Mouse (Mus musculus) heart, embryonic 15.5 days (tissue): ENCODE measurements at regions not wholly inside any gene's neighbourhood (a gene's known extent, or its start where the extent isn't known, plus 50 kb on each side); places are given as distances from the start of the nearest gene placed in this dataset.

Source experiments
- ATAC-seq: fragments of 200-750 bp; cut with Nextera tagmentation; replicated peaks from 2 replicates; pipeline ENCODE4 v1.8.0; 2017; ENCODE audit warnings: low read depth, moderate TSS enrichment; ENCODE audit not compliant: insufficient number of reproducible peaks, insufficient read depth, low FRiP score
- H3K27ac ChIP-seq: fragments of 300-500 bp; sonication (generic); 2 replicates; pipeline ENCODE4 v1.5.1; 2015; ENCODE audit warnings: mild to moderate bottlenecking, inconsistent platforms
- H3K27me3 ChIP-seq: fragments of 300-500 bp; sonication (generic); 2 replicates; pipeline ENCODE4 v1.6.1; 2015; ENCODE audit warnings: inconsistent platforms
- H3K36me3 ChIP-seq: fragments of 300-500 bp; sonication (generic); 2 replicates; pipeline ENCODE4 v1.6.1; 2015; ENCODE audit warnings: mild to moderate bottlenecking, inconsistent platforms
- H3K4me1 ChIP-seq: fragments of 300-500 bp; sonication (generic); replicated peaks from 2 replicates; pipeline ENCODE4 v1.6.1; 2015; ENCODE audit warnings: inconsistent platforms
- H3K4me2 ChIP-seq: fragments of 300-500 bp; sonication (generic); 2 replicates; pipeline ENCODE4 v1.6.1; 2015; ENCODE audit warnings: inconsistent platforms, mild to moderate bottlenecking, moderate library complexity
- H3K4me3 ChIP-seq: fragments of 300-500 bp; sonication (generic); 2 replicates; pipeline ENCODE4 v1.5.1; 2015; ENCODE audit warnings: mild to moderate bottlenecking, inconsistent platforms
- H3K9ac ChIP-seq: fragments of 300-500 bp; sonication (generic); 2 replicates; pipeline ENCODE4 v1.6.1; 2015; ENCODE audit warnings: mild to moderate bottlenecking, inconsistent platforms
- H3K9me3 ChIP-seq: fragments of 300-500 bp; sonication (generic); replicated peaks from 2 replicates; pipeline ENCODE4 v1.6.1; 2016; ENCODE audit warnings: inconsistent platforms
- WGBS: fragments of 180-500 bp; shearing (Covaris S2); methylation state at CpG from one replicate; pipeline ENCODE4 v1.1.7; 2015; ENCODE audit warnings: mixed read lengths; 5-methylcytosine and 5-hydroxymethylcytosine counted together

GRCm38 (mm10) chr17:27364899-27365298, 156.3 kb downstream of the Grm4 start:
- no peak for ATAC-seq
- WGBS: 85% methylated on average over 6 of the region's 6 CpGs
- Histone ChIP-seq H3K9ac (no peak overlapping the region), H3K27ac (no peak overlapping the region), H3K27me3 (no peaks in the 10 kb centered on the region), H3K36me3 (no peaks in the 10 kb centered on the region), H3K4me1 (no peaks in the 10 kb centered on the region), H3K9me3 (no peaks in the 10 kb centered on the region), H3K4me2 (no peak overlapping the region), H3K4me3 (no peak overlapping the region)

GRCm38 (mm10) chr17:27364338-27364737, 156.9 kb downstream of the Grm4 start:
- no peak for ATAC-seq
- no peak overlapping the region for H3K27ac ChIP-seq
- H3K9me3 ChIP-seq: no peaks in the 10 kb centered on the region
- no peaks in the 10 kb centered on the region for H3K4me1 ChIP-seq
- 83% methylated on average over 7 of the region's 7 CpGs for WGBS
- no peaks in the 10 kb centered on the region for H3K36me3 ChIP-seq
- no peak overlapping the region for H3K9ac ChIP-seq
- H3K4me3 ChIP-seq: no peak overlapping the region
- no peak overlapping the region for H3K4me2 ChIP-seq
- no peaks in the 10 kb centered on the region for H3K27me3 ChIP-seq

- Histone ChIP-seq H3K27ac (no peak overlapping the region), H3K9ac (no peak overlapping the region), H3K27me3 (no peaks in the 10 kb centered on the region), H3K4me2 (no peak overlapping the region), H3K4me3 (no peak overlapping the region), H3K36me3 (no peaks in the 10 kb centered on the region), H3K4me1 (no peaks in the 10 kb centered on the region), H3K9me3 (no peaks in the 10 kb centered on the region)
- WGBS: 77% methylated on average over 6 of the region's 6 CpGs
- ATAC-seq: no peak
Measured at GRCm38 (mm10) chr17:27363911-27364310, 157.3 kb downstream of the Grm4 start.

- H3K4me1 ChIP-seq: no peaks in the 10 kb centered on the region
- H3K27me3 ChIP-seq: no peaks in the 10 kb centered on the region
- no peak overlapping the region for H3K9ac ChIP-seq
- no peak overlapping the region for H3K27ac ChIP-seq
- H3K4me2 ChIP-seq: no peak overlapping the region
- no peaks in the 10 kb centered on the region for H3K9me3 ChIP-seq
- no peak overlapping the region for H3K4me3 ChIP-seq
- ATAC-seq: no peak
- no peaks in the 10 kb centered on the region for H3K36me3 ChIP-seq
- WGBS: 78% methylated on average over 8 of the region's 8 CpGs
Measured at GRCm38 (mm10) chr17:27362221-27362620, 158.0 kb upstream of the Lemd2 start.

- H3K9ac ChIP-seq: no peak overlapping the region
- H3K27ac ChIP-seq: no peak overlapping the region
- H3K27me3 ChIP-seq: no peaks in the 10 kb centered on the region
- H3K4me3 ChIP-seq: no peak overlapping the region
- no peak overlapping the region for H3K4me2 ChIP-seq
- no peaks in the 10 kb centered on the region for H3K9me3 ChIP-seq
- no peaks in the 10 kb centered on the region for H3K36me3 ChIP-seq
- H3K4me1 ChIP-seq: no peaks in the 10 kb centered on the region
- WGBS: 79% methylated on average over 2 of the region's 2 CpGs
- no peak for ATAC-seq
Measured at GRCm38 (mm10) chr17:27361362-27361761, 157.1 kb upstream of the Lemd2 start.

GRCm38 (mm10) chr17:27356862-27357261, 152.6 kb upstream of the Lemd2 start:
- no peaks in the 10 kb centered on the region for H3K27me3 ChIP-seq

GRCm38 (mm10) chr17:27355717-27356116, 151.4 kb upstream of the Lemd2 start:
- 88% methylated on average over 9 of the region's 9 CpGs for WGBS
- no peak for ATAC-seq
- no peaks in the 10 kb centered on the region for H3K9me3 ChIP-seq

More at GRCm38 (mm10) chr17:27356862-27357261, 152.6 kb upstream of the Lemd2 start:
- Histone ChIP-seq H3K9me3 (no peaks in the 10 kb centered on the region), H3K4me2 (no peak overlapping the region), H3K27ac (no peak overlapping the region), H3K9ac (no peak overlapping the region), H3K36me3 (no peaks in the 10 kb centered on the region), H3K4me1 (no peaks in the 10 kb centered on the region), H3K4me3 (no peak overlapping the region)
- WGBS: 74% methylated on average over 3 of the region's 3 CpGs
- no peak for ATAC-seq

GRCm38 (mm10) chr17:27355056-27355455, 150.8 kb upstream of the Lemd2 start:
- H3K9ac ChIP-seq: no peak overlapping the region
- H3K4me3 ChIP-seq: no peak overlapping the region
- H3K27me3 ChIP-seq: no peaks in the 10 kb centered on the region
- no peaks in the 10 kb centered on the region for H3K36me3 ChIP-seq
- H3K9me3 ChIP-seq: no peaks in the 10 kb centered on the region
- no peak overlapping the region for H3K4me2 ChIP-seq
- 86% methylated on average over 4 of the region's 4 CpGs for WGBS
- no peak for ATAC-seq
- H3K4me1 ChIP-seq: no peaks in the 10 kb centered on the region
- no peak overlapping the region for H3K27ac ChIP-seq

More at GRCm38 (mm10) chr17:27355717-27356116, 151.4 kb upstream of the Lemd2 start:
- H3K27me3 ChIP-seq: no peaks in the 10 kb centered on the region
- no peak overlapping the region for H3K4me2 ChIP-seq
- H3K9ac ChIP-seq: no peak overlapping the region
- no peak overlapping the region for H3K27ac ChIP-seq
- H3K4me3 ChIP-seq: no peak overlapping the region
- H3K36me3 ChIP-seq: no peaks in the 10 kb centered on the region
- H3K4me1 ChIP-seq: no peaks in the 10 kb centered on the region

- Histone ChIP-seq H3K4me3 (no peak overlapping the region), H3K9ac (no peak overlapping the region), H3K36me3 (no peaks in the 10 kb centered on the region), H3K27me3 (no peaks in the 10 kb centered on the region), H3K4me1 (no peaks in the 10 kb centered on the region), H3K27ac (no peak overlapping the region), H3K9me3 (no peaks in the 10 kb centered on the region), H3K4me2 (no peak overlapping the region)
- ATAC-seq: no peak
- 79% methylated on average over 9 of the region's 9 CpGs for WGBS
Measured at GRCm38 (mm10) chr17:27349911-27350310, 145.6 kb upstream of the Lemd2 start.

- H3K4me3 ChIP-seq: no peak overlapping the region
- no peak overlapping the region for H3K4me2 ChIP-seq
- no peak overlapping the region for H3K9ac ChIP-seq
- no peaks in the 10 kb centered on the region for H3K27me3 ChIP-seq
- H3K36me3 ChIP-seq: no peaks in the 10 kb centered on the region
- WGBS: 77% methylated on average over 4 of the region's 4 CpGs
- H3K27ac ChIP-seq: no peak overlapping the region
- no peaks in the 10 kb centered on the region for H3K9me3 ChIP-seq
- H3K4me1 ChIP-seq: no peaks in the 10 kb centered on the region
- no peak for ATAC-seq
Measured at GRCm38 (mm10) chr17:27349432-27349831, 145.2 kb upstream of the Lemd2 start.

- H3K4me3 ChIP-seq: no peak overlapping the region
- ATAC-seq: no peak
- no peak overlapping the region for H3K27ac ChIP-seq
- no peaks in the 10 kb centered on the region for H3K36me3 ChIP-seq
- no peaks in the 10 kb centered on the region for H3K9me3 ChIP-seq
- WGBS: 43% methylated on average over 12 of the region's 14 CpGs
- peak overlapping the region; percentile 15; the same call in 1 of the 2 replicates for H3K4me2 ChIP-seq
- H3K9ac ChIP-seq: no peak overlapping the region
- H3K27me3 ChIP-seq: no peaks in the 10 kb centered on the region
- H3K4me1 ChIP-seq: no peaks in the 10 kb centered on the region
Measured at GRCm38 (mm10) chr17:27341952-27342890, 138.0 kb upstream of the Lemd2 start.

- ATAC-seq: no peak
- Histone ChIP-seq H3K9me3 (no peaks in the 10 kb centered on the region), H3K27me3 (no peaks in the 10 kb centered on the region), H3K4me2 (no peak overlapping the region), H3K4me3 (no peak overlapping the region), H3K4me1 (peaks cover 9% of the 10 kb centered on the region; the same call in 1 of the 2 replicates), H3K27ac (no peak overlapping the region), H3K36me3 (no peaks in the 10 kb centered on the region), H3K9ac (no peak overlapping the region)
- WGBS: 62% methylated on average over 3 of the region's 3 CpGs
Measured at GRCm38 (mm10) chr17:27339823-27340222, 135.6 kb upstream of the Lemd2 start.
